Mouse (Mus musculus) heart, adult 11 months (tissue): Measurements from ENCODE around the gene Tmem234.

Source experiments
- DNase-seq: peaks from one replicate; pipeline ENCODE4 v3.0.0; 2022

The Tmem234 gene

GRCm38 (mm10) chr4:129580347-129580746 is 20.1 kb upstream of the Tmem234 start:
- no peak for DNase-seq

DNA sequence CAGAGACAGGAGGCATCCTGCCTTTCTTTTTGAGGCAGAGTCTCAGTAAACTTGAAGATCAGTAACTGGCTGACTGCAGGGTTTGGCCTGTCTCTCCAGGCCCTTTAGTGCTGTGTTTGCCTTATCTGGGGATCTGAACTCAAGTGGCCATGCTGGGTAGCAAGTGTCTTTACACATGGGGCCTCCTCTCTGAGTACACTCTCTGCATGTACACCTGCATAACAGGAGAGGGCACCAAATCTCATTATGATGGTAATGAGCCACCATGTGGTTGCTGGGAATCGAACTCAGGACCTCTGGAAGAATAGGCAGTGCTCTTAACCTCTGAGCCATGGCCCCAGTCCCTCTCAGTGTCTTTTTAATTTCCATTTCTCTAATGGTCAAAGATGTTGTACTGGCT is 18.2 kb upstream of the Tmem234 start:
- no peak for DNase-seq

DNA sequence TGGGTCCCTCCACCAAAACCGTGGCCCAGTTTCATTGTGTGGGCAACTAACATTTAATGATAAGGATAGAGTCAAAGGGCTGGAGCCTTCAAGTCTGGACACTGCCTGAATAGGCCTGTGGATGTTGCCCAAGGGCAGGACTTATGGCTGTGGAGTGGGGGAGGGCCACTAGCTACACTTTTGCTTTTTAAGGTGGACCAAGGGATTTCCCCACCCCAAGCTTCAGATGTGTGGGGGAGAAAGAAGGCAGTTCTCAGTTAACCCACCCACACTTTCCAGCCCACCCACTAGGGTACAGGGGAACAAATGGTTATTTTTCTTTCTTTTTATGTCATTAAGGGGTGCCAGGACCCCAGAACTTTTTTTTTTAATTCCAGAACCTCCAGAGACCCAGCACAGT is 16.1 kb upstream of the Tmem234 start:
- DNase-seq: no peak

- peak; percentile 98 for DNase-seq
These were observed 15.4 kb upstream of the Tmem234 start for GRCm38 (mm10) chr4:129584884-129585608.

- no peak for DNase-seq
These were observed 14.7 kb upstream of the Tmem234 start for GRCm38 (mm10) chr4:129585773-129586172.

DNA sequence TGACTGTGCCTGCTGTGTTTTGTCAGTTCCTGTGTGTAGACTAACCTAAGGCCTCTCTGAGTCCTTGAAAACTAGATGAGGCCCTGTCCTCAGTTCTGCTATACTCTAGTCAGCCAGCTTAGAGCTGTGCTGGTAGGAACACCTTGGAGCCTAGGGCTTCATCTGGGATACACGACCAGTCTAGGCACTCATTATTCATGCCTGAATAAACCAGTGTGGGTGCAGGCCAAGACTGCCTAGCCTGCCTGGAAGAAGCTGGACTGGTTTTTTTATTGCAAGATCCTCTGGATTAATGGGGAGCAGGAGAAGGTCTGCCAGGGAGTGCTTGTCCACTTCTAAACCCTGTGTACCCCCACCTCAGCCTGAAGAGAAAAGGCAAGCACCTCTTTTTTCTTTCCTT is 13.5 kb upstream of the Tmem234 start:
- no peak for DNase-seq

DNA sequence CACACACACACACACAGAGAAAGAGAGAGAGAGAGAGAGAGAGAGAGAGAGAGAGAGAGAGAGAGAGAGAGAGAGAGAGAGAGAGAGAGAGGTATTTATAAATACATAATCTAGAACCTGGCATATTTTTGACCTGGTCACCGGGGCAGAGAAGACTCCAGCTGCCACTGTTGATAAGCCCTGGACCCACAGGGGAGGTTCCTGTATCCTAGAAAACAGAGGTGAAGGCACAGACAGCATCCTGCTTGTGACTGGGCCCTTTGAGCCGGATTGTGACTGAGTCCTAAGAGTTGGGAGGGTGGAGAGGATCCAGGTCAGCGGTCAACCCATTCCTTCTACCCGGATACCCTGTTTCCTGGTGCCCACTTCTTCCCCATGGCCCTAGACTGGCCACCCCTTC is 11.6 kb upstream of the Tmem234 start:
- no peak for DNase-seq

DNA sequence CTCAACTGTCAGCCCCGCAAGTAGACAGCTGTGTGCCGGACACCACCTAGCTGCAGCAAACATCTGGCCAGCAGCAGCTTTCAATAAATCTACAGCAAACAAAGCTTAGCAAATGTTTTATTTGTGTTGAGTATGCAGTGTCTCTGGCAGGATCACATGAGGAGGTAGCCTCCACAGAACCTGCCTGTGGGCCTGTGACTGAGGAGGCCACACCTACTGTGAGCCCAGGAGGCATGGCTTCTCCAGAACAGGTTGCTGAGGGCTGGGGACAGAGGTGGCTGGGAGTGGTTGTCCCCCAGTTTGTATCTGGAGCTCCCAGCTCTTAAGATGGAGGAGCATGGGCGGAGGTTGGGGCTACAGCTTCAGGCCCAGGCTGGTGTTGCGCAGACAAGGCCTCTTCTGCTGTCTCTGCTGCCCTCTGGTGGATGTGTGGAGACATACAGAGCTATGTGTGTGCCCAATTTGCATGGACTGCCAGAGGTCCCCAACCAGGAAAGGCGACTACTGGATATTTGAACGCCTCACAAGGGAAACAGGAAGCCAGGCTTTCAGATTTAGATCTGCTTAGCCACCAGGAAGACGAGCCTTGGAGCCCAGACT is 8.1 kb downstream of the Tmem234 start:
- DNase-seq: peak; percentile 97

DNA sequence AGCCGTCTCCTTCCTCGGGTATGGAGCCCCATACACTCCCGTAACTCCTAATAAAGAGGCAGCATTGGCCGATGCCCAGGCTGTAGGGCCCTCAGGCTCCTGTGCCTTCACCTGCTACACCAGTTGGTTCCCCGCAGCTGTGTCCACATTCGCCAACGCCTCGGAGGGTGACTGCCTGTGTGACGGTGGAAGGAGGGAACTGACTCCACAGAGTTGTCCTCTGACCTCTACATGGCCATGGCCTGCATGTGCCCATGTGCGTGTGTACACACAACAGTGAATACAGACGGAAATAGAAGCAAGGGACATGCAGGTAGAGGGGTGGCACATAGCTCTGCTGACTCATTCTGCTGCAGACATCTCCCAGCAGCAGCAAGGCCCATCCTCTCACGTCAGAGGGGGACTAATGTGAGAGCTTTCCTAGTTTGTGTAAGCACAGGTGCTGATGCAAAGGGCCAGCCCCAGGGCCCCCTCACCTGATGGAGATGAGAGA is 8.7 kb downstream of the Tmem234 start:
- peak; percentile 93 for DNase-seq

GRCm38 (mm10) chr4:129610026-129610425 is 9.6 kb downstream of the Tmem234 start:
- peak; percentile 91 for DNase-seq

DNA sequence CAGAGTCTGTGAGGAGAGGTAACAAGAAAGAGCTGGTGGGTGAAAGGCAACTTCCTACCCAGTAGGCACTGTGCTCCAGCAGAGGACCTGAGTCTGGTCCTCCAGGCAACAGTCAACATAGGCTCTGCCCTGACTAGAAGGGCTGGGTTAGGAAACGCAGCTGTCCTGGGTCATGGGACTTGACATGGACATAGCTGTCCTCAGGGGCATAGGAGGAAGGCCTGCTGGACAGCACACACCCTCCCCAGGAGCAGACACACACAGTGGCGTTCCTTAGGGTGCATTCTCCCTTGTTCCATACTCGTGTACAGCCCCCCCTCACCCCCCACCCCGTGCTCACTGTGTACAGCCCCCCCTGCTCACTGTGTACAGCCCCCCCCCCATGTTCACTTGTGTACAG is 10.0 kb downstream of the Tmem234 start:
- DNase-seq: no peak

DNA sequence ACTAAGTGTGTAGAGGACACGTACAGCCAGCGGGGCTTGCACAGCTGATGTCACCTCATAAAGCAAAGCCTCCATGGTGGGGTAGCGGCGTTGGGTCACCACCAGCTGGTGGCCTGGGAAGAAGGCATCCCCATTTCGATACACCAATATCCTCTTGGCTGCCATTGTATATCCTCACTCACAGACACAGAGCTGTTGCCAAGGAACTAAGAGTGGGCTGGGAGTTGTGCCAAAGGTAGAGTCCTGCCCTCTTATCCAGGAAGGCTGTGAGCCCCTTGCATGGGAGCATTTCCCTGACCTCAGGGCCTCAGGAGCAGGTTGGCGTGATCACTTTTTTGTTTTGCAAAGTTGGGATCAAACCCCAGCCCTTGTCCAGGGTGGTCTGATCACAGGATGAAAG is 13.6 kb downstream of the Tmem234 start, which contains the start of gene Dcdc2b:
Gene Dcdc2b, minus strand, starts transcription at position 165 of the 400 bp plus-strand sequence.
- DNase-seq: peak; percentile 94

DNA sequence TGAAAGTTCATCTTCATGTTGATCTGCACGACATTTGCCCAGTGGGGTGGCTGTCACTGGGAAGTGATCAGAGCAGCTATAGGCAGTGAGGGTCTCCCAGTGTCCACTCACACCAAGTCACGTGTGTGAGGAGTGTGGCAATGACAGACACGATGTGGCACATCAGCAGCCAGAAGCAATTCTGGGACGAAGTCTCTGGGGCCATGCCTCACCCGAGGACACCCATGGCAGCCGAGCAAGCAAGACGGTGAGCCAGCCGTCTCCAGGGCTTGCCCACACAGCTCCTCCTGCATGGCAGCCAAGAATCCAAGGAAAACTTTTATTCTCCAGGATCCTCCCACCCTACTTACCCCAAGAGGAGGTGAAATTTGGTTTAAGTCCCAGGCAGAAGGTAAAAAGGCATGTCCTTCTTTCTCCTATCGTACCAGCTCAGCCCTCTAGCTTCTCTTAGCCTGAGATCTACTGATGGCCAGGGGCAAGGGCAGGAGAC is 15.4 kb downstream of the Tmem234 start:
- peak; percentile 91 for DNase-seq

GRCm38 (mm10) chr4:129616631-129617030 is 16.2 kb downstream of the Tmem234 start:
- DNase-seq: peak; percentile 91

DNA sequence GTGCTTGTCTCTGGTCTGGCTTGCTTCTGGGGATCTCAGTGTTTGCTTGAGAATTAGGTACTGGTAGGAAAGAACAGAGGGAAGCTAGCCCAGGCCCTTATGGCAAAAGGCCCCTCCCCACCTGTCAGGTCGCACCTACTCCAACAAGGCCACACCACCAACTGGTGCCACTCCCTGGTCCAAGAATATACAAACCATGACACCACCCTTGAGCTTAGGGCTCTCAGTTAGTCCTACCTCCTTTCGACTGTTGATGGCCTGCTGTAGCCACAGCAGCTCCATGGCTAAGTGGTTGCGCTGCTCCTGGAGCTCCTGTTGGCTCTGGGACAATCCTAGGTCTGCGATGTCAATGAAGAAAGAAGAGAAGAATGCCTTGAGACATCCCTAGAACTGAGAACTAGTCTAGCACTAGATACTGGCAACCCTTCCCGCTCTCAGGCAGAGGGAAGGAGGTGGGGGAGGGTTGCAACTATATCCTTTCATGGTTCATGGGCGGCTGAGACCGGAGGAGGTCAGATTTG is 16.7 kb downstream of the Tmem234 start:
- peak; percentile 92 for DNase-seq

GRCm38 (mm10) chr4:129618031-129618430 is 17.6 kb downstream of the Tmem234 start:
- DNase-seq: peak; percentile 93

GRCm38 (mm10) chr4:129618786-129619691 is 18.6 kb downstream of the Tmem234 start, which contains the start of gene Iqcc:
Iqcc (minus strand) TSS chr4:129619099.
- DNase-seq: peak; percentile 100

- no peak for DNase-seq
These were observed 20.2 kb downstream of the Tmem234 start for GRCm38 (mm10) chr4:129620419-129621282.

DNA sequence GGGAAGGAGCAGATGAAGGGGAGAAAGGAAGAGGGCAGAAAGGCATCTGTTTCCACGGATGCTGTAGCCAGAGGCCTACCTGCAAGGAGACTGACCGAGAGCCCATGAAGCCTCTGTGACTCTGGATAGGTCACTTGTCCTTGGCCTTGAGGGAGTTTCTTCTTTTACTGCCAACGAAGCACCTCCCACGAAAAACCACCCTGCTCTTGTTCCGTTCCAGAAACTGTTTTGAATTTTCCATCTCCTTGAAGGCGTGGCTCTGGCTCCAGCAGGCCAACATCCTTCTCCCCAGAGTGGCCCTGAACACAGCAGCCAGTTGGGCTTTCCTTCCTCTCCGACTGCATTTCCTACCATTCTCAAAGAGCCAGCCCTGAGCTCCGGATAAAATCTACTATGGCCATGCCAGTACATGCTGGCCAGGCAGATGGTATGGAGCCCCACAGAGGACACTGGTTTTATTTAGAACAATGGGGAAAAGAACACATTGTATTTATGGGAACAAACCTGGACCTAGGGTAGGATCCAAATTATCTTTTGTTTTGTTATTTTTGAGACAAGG is 20.9 kb downstream of the Tmem234 start:
- DNase-seq: peak; percentile 99

DNA sequence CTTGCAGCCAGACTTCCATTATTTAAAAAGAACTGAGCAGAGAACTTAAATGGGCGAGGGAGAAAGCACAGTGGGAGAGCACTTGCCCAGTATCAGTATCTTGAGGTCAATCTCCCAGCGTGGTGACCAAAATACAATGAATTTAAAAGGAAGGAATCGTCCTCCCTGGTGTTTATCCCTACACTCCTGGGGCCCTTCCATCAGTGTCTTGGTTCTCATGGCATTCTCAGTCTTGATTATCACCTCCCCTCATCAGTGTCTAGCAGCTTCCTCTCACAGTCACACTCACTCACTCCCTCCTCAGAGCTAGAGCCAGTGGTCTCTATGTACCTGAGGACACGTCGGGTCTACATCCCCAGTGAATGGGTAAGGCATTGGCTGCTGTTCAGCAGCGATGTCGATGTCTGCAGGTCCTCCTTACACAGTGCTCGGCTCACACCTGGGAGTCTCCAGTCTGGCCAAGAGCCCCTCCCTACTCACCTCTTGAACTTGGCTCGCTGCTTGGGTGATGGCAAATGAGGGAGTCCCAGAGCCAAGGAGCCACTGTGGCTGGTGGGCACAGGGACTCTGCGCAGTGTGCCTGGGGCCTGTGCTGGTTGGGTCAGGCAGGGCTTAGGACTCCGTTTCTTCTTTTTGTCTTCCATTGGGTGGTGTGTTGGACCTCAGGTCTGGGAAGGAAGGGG is 21.8 kb downstream of the Tmem234 start:
- DNase-seq: peak; percentile 92
